8 mouse cellular contexts compared by ENCODE assay signal in genomic region chr9:110656249-110657221, GRCm38 (mm10). TPM values are rescaled to one million over a fixed set of nuclear protein-coding genes. Genes with fewer than 3 reads are reported as not detected.
DNase-seq lines count a peak whose midpoint lies in the region; ATAC-seq lines count a peak whose summit lies in the region.

Ccdc12 (plus strand) TSS chr9:110656503.

- H3K4me3 ChIP-seq in hindbrain, embryonic 11.5 days (ENCODE audit: low read depth, low read length): peak within 1 kb of the TSS; percentile 51

- peaks cover 18% of the 10 kb centered on the region for H3K27me3 ChIP-seq in hindbrain, embryonic 11.5 days (ENCODE audit: control insufficient read depth, insufficient read depth, low read length)

- DNase-seq in Muller cell, postnatal 12 days (ENCODE audit: inconsistent ontology term): peak; percentile 96
- DNase-seq in cerebellum, adult 9-11 months: peak; percentile 98
- DNase-seq in frontal cortex, adult 2 months (ENCODE audit: extremely low spot score in 1 of 2, low spot score in 1 of 2): peak; percentile 95 to 96
- DNase-seq in hindbrain, embryonic 11.5 days (ENCODE audit: low spot score): peak; percentile 99
- peak; percentile 95 to 97 for DNase-seq in layer of hippocampus, postnatal 10 days (ENCODE audit: low spot score in 2 of 2)
- peak; percentile 97 for DNase-seq in lung, postnatal 10 days
- peak; percentile 94 for DNase-seq in ovary, postnatal 36 days (ENCODE audit: low spot score)
- peak; percentile 94 for DNase-seq in thymus, postnatal 25 days

- no peaks in the 10 kb centered on the region for H3K36me3 ChIP-seq in hindbrain, embryonic 11.5 days (ENCODE audit: control insufficient read depth, insufficient read depth, low read length)

- peak; percentile 96 for ATAC-seq in hindbrain, embryonic 11.5 days (ENCODE audit: low FRiP score)

- H3K9ac ChIP-seq in hindbrain, embryonic 11.5 days (ENCODE audit: low read depth, low read length): peak within 1 kb of the TSS; percentile 57

- under 1% methylated on average over 52 of the region's 52 CpGs for WGBS in hindbrain, embryonic 11.5 days

- H3K27ac ChIP-seq in hindbrain, embryonic 11.5 days (ENCODE audit: low read depth, low read length): peak within 1 kb of the TSS; percentile 65

- H3K9me3 ChIP-seq in hindbrain, embryonic 11.5 days (ENCODE audit: control insufficient read depth, low read length): no peaks in the 10 kb centered on the region

- peak within 1 kb of the TSS; percentile 57 for H3K4me2 ChIP-seq in hindbrain, embryonic 11.5 days (replicated peaks; ENCODE audit: low read depth, low read length)

- H3K4me1 ChIP-seq in hindbrain, embryonic 11.5 days (replicated peaks; ENCODE audit: control insufficient read depth, insufficient read depth, low read length): peaks cover 4% of the 10 kb centered on the region

RNA-seq across cellular contexts. Expression of gene Ccdc12, which starts in this region (rescaled TPM):
- polyA plus RNA-seq in frontal cortex, adult 2 months (2012; rRNA removed): 105 and 106 TPM in 2 replicates
- polyA plus RNA-seq in hindbrain, embryonic 11.5 days (2014; fragmentation: Nextera tagmentation; extraction: Ambion mirVana): 141 and 145 TPM in 2 replicates
- 10 to 100 TPM; 46.7 to 49.7 TPM for total RNA-seq in layer of hippocampus, postnatal 10 days (2021)

Comparison
In these comparisons a context has a peak if more than half of its experiments do, and no peak if none do; other contexts are left out.
1. Peak in every context shown above with its lines: DNase-seq, ATAC-seq, H3K4me3 ChIP-seq and H3K27ac ChIP-seq.